Mouse (Mus musculus) kidney, postnatal 4 days (tissue): ENCODE data around the gene Gm867.

Source experiments
- DNase-seq, 2 experiments: peaks; one replicate each; pipeline ENCODE4 v3.0.0; 2021; ENCODE audit warnings: mixed read lengths in 2 of 2

Gm867 gene

DNA sequence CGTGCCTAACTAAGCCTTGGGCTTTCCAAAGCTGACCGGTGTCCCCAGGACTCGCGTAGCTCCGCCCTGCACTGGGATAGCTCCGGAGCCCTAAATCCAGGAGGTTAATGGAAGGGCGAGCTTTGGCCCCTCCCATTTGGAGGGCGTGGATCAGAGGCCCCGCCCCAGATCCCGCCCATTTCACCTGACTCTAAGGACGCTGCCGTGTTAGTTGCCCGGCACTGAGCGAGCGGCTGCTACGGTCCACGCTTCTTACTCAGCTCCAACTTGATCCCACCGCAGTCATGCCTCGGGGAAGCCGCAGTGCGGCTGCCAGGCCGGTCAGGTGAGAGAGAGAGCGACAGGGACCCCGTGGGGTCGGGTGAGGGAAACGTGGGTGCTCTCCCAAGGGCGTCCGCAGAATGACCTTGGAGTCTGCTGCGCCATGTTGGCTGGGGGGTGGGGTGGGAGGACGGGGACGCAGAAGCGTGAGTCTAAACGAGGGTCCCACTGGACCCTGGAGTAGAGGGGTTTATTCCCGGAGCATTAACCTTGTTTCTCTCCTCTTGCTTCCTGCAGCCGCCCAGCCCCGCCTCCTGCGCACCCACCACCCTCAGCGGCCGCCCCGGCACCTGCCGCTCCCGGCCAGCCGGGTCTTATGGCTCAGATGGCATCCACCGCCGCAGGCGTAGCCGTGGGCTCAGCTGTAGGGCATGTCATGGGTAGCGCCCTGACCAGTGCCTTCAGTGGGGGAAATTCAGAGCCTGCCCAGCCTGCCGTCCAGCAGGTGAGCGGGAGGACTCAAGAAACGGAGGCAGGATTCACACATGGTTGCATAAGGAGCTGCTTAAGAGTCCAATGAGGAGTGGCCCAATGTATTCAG lies 4.6 kb downstream of the Gm867 start, which contains the start of gene Mmp11:
TSS of gene Mmp11 (minus strand) at position 817 of the 862 bp plus-strand sequence.
- peak; percentile 84 to 91 for DNase-seq

DNA sequence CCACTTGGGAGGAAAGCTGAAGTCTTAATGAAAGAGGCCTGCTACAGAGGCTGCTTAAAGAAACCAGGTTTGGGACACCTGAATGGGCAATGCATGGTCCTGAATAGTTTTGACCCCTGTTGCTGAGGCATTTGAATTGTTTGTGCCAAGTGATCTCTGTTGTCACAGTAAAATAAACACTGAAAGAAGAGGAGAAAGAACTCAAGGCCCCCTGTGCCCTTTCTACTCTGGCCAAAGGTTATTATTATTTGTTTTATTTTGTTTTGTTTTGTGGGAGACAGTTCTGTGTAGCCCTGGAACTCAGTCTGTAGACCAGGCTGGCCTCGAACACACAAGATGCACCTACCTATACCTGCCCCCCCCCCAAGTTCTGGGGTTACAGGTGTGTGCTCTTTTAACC lies 5.5 kb downstream of the Gm867 start:
- no peak for DNase-seq

DNA sequence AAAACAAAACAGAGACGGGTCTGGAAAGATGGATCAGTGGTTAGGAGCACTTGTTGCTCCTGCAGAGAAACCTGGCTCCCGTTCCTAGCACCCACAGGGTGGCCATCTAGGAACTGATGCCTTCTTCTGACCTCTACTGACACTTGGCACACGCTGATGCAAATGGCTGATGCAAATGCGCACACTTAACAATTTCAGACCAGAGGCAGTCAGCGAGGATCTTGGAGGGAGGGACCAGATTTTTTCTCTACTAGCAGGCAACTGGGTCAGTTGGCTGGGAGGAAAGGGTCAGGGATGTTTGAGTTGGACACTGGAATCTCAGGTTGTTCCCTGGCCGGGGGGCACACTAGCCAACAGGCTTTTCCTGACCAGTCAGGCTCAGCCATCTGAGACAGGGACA lies 7.6 kb downstream of the Gm867 start, which contains the start of gene Chchd10:
TSS of gene Chchd10 (plus strand) at position 240 of the 400 bp plus-strand sequence.
- no peak for DNase-seq

DNA sequence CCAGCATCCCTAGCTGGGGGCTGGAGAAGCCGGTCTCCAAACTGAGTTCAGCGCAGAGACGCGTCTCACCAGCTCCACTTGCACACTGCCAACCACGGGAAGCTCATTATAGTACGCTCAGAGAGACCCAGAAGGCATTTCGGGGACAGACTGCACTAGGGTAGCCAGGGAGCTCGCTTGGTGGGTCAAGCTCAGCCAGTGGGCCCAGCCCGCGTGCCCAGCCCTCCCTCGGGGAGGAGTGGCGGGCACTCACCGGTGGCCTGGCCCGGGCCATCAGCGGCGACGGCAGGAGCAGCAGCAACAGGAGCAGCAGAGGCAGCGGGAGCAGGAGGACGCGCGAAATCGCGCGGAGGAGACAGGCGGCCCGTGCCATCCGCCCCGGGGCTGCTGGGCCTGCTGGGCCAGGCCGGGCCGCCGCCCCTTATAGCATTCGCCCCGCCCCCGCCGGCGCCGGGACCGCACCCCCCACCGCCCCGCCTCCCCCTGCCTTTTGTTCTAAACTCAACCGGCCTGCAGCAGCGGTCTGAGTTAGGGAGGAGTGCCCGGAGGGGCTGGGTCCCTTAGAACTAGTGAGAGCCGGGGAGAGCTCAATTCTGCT lies 8.3 kb downstream of the Gm867 start:
- peak; percentile 81 to 87 for DNase-seq

DNA sequence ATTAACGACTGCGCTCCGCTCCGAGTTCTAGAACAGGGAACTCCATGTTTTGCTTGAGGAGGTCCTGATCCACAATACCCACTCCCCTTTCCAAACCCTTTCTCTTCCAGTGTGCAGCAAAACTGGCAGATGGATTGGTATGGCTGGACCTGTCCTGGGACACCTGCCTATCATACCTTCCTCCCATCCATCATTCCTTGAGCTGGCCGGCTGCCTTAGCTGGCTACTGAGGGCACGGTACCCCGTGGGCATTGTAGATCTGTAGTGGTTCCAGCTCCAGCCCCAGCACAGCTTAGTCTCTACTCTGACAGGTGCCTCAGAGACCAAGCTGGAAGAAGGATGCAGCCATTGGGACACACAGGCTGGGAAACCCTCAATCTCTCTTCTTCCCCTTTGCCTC lies 9.2 kb downstream of the Gm867 start:
- no peak for DNase-seq

DNA sequence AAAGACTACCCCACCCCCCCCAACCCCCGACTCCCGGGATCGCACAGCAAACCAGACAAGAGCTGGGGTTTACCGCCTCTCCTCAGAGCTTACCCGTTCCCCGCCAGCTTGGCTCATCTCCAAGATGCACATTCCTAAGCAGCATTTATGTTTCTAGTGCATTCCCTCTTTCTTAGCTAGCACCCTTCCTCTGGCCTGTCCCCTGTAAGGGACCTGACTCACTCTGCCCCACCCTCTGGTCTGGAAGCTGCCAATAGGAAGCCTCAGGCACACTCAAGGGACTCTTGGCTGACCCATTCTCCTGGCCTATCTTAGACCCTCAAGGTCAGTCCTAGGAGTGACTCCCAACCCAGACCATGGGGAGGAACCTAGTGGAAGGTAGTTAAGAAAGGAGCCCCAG lies 10.2 kb downstream of the Gm867 start:
- peak; percentile 67 to 72 for DNase-seq

DNA sequence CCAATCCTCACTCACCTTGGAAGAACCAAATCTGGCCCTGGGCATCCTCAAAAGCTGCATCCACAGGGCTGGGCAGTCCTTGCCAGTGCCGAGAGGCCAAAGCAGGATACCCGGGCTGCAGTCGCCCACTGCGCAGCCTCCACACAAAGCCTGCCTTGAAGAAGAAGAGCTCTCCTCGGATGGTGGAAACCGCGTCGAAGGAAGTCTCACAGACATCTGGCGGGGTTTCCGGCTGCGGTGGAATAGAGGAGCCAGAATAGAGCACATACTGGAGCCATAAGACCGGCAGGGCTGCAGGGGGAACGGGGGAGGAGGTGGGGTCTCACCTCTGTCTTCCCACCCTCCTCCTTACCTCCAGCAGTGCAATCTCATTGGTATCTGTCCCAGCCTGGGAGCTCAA lies 14.1 kb downstream of the Gm867 start:
- no peak for DNase-seq

DNA sequence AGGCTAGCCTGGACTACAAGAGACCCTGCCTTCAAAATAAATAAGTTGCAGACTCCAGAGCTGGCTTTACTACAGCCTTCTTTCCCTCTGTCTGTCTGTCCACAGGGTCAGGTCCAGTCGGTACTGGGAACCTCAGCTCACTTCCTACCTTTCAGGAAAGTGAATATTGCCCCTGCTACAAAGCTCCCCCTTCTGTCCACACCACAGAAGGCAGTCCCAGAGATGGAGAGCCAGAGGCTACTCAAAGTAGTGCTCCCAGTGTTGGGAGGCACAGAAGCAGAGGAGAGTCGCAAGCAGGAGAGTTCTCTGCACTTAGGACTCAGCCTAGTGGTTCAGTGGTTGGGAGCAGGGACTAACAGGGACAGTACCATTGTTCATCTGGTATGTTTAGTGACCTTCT lies 16.1 kb downstream of the Gm867 start:
- DNase-seq = no peak

DNA sequence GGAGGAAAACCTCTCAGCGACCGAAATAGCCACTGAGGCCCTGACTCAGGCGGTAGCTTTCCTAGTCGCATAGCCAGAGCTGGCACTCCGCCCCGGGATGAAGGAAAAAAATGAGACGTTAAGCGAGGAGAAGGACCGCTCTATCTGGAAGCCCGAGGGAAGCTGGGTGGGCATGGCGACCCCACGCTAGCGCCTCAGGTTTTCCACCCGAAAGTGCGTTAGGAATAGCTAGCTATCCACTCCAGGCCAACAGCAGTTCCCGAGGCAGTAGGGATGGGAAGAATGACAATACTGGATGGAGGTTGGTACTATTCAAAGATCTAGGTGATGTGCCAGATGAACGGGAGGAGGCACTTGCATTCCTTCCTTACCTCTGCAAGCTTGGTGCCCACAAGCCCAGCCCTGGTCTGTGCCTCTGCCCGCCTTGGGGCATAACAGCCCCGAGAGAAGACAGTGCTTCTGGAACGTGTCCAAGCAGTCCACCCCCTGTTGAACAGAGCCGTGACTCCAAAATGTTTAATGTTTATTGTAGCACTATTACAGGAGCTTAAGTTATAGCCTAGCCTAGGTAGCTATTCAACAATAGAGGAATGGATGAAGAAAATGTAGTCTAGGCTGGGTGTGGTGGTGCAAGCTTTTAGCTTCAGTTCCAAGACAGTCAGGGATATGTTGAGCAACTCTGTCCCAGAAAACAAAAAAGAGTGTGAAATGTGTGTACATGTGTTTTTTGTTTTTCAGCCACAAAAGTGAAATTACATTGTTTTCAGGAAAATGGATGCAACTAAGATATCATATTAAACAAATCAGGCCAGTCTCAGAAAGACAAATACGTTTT lies 18.5 kb downstream of the Gm867 start:
- DNase-seq = peak in 1 of 2 experiments; percentile 33

DNA sequence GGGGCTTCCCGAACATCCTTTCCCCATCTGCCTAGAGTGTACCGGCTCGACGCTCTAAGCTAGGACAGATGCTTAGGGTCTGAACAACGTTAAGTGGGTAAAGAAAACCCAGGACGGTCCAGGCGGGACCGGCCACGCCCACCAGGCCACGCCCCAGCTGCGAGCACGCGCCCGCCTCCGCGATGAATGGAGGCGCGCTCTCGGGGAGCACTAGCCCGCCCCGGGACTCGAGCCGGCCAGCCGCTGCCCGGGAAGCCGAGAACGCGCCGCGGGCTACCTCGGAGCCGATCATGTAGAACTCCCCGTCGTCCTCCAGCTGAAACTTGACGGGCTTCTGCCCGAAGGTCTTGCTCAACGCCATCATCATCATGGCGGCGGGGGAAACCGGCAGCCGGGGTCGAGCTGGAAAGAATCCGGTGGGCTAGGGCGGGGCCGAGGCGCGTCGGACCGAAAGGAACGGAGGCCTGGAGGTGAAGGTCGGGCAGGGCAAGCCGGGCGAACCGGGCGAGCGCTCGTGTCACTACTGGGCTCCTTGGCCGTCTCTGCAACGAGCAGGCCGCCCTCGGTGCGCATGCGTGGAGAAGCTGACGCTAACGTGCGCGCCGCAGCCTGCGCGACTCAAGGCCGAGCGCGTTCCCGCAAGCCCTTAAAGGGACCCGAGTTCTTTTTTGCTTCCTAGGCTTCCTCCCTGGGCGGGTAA lies 19.3 kb downstream of the Gm867 start, which contains the start of gene Smarcb1:
TSS of gene Smarcb1 (minus strand) at position 592 of the 700 bp plus-strand sequence.
- DNase-seq = peak; percentile 97 to 98

DNA sequence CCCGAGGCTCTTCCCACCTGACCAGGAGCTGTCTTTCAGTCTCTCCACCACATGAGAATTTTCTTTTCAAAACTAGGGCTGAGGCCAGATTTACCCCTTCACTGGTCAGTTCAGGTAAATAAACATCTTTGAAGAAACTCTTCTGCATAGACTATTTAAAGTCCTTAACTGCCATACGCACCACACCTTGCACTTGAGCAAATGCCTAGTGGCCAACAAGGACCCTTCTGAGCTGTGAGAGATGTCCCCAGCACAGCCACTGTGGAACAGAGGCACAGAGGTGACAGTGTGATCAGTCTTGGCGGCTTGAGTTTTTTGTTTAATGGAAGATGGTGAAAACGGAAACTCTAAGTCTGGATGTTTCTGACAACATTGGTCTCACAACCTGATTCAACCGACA lies 21.4 kb downstream of the Gm867 start:
- no peak for DNase-seq

DNA sequence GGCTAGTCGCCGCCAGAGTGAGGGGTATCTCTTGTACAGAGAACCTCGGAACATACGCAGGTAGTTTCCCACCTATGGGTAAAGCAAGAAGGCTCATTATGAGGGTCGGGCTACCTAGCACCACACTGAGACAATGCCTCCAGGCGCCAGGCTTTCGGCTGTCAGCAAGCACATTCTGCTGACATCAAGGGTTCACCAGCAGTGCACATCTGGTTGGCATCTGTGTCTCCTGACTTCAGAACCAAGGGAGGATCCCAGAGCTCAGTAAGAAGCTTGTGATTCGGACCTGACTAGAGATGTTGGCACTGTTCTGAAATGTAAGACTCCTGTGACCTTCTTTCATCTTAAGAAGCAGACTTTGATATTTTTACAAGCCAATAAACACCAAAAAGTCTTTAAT lies 23.6 kb downstream of the Gm867 start:
- DNase-seq = no peak

DNA sequence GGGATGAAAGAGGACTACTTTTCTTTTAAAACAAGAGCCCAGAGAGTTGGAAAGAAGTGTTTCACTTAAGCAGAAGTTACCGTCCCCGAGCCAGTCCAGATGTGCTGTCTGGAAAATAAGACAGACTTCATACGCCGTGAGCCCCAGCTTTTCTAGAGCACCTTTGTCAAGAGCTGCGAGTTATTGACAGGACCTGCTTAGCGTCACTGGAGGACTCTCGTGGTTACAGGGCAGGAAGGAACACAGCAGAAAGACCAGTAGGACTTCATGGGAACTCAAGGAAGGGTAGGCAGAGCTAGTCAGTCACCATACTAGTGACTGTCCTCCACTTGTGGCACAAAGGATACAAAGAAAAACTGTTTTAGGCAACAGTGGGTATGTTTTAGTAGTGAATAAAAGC lies 24.9 kb downstream of the Gm867 start:
- no peak for DNase-seq

DNA sequence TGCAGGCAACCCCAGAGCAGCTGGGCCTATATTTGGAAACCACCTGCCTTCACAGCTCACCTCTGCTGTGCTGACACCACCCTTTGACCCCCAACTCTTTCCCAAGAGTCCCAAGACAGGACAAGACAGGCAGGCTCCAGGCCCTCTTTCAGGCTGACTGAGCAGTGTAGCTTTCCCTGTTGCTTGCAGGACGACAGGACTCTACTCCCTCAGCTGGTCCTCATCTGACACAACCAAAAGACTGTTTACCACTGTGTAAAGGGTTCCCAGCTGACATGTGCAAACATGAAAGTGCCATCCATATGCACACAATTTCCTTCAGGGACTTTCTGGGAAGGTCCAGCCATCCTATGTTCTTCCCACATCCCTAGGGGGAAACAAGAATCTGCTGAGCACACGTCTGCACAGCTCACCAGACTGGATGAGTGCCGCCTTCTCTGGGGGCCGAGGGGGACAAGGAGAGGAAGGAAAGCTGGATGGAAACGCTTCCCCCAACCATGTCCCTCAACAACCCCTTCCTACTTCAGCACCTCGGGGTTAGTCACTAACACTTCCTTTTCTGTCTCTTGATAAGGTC lies 27.4 kb downstream of the Gm867 start:
- DNase-seq = no peak

DNA sequence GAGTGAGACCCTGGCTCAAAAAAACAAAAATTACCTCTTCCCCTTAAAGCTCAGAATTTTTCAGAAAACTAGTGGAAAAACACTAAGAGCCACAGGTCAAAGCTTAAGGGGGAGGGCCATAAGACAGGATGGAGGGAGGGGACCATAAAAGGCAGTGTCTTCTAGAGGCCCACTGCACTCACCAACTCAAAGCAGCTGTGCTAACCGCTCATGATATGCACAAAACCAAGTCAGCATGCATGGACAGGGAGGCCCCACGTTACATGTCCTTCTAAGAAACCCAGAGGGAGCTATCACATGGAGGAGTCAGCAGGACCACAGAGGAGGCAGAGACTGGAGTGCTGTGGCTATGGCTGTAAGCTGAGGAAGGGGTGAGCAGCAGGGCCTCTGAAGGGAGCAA lies 29.8 kb downstream of the Gm867 start:
- DNase-seq = no peak

DNA sequence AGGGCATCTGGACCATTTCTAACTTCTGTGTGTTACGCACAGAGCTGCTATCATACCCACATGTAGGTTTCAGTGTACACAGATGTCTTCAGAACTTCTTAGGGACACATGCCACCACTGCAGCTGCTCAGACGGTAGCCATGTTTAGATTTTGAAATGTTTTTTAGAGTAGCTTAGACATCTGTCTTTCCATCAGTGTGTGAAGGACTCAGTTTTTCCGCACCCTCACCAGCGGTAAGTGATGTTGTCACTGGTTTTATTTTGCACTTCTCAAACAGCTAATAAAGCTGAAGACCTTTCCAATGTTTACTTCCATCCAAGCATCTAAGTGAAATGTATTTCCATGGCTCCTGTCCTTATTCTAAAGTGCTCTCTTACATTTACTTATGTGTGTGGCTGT lies 33.6 kb downstream of the Gm867 start:
- DNase-seq = no peak

DNA sequence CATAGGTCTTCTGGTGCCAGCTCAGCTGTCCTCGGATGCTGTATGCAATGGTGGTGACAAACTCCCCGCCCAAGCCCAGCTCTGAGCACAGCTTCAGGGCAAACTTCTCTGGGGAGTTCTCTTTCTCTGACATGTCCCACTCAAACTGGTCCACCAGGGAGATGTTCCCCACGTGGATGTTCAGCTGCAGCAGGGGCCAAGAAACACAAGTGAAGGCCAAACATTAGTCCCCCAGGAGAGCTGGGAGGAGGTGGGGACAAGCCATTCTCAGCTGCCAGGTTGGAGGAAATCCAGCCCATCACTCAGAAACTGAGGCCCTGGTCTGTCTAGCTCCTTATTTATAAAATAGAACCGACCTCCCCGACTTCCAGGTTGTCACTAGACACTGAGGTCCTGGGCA lies 36.1 kb downstream of the Gm867 start:
- no peak for DNase-seq

DNA sequence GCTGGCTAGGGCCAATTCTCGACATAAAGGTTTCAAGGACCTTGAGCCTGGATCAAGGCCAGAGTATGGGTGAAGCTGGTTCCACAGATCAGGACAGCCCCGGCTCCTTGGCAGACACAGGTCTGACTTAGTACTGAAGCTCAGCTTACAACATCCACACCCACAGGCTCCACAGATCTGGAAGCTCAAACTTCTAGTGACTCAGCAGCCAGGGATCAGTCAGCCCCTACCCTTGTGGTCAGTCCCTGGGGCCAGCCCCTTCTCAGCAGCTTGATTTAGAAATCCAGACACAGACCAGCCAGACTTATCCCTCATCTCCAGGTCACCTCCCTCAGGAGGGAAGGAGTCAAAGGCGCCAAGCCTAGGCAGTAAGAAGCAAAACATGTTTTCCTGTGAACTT lies 41.6 kb downstream of the Gm867 start:
- peak in 1 of 2 experiments; percentile 21 for DNase-seq

DNA sequence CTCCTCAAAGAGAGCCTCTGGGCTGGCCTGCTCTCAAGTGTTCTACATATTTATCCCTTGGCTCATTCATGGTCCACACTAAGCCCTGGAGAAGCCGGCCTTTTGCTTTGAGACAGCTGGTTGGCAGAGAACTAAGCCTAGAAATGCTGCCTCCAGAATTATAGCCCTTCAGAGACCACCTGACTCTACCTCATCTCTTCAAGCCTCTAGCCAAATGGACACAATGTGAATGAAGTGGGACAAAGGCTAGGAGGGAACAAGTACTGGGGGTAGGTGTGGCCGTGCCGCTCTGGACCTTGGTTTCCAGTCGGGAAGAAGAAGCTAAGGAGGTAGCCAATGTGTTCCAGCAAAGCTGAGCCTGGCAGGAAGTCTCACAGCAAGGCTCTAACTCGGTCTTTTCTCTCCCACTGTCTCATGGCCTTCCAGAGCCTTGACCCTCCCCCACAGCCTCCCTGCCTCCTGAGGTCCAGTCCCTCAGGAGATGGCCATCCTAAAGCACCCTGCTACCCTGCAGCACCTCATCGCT lies 42.4 kb downstream of the Gm867 start:
- no peak for DNase-seq

DNA sequence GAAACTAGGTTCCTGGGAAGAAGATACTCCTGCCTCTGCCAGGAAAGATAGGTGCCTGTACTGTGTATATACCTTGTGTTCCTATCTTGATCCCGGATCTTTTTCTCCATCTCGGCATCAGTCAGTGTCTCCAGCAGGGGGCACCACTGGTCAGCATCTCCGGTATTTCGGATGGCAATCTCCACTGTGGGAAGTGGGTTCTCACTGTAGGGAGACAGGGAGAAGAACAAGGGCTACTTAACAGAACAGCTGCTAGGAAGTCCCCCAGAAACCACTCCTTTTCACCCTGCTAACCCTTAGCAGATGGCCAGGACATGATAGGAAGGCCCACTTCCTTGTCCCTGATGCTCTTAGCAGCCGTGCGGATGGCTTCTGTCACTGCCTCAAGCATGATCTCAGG lies 43.1 kb downstream of the Gm867 start:
- peak; percentile 90 to 91 for DNase-seq

DNA sequence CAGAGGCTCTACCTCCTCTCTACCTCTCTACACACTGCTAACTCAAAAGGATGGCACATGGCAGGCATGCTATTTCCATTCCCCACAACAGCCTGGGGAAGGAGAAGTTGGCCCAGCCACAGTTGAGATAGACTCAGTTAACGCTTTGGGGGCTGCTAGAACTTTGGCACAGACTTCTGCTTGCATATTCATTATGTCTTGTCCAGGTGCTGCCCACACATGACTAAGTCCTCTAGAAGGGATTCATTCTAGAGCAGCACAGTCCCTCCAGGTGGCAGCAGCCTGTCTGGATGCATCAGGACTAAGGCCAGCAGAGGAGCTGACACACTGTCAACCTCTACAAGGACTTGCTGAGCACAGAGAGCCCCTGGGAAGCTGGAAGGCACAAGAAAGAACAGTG lies 44.3 kb downstream of the Gm867 start:
- no peak for DNase-seq

DNA sequence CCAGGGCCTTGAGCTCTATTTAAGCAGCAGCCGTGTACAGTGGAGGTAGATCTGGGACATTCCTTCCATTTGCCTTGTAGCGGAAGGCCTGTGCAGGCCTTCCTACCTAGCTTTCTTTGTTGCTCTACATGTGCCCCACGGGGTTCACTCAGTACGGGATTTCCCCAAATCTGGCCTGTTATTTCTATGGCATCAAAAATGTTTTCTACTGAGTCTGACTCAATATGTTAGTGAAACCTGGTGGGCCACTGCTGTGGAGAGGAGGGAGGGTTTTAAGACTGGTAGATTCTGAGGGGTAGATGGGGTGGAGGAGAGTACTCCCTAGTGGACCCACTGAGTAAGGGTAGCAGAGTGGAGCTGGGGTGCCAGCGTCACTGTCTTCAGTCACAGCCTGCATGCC lies 44.7 kb downstream of the Gm867 start:
- no peak for DNase-seq
